Mouse (Mus musculus) stomach, postnatal 0 days (tissue): ENCODE results near the gene Tubg1. TPM values are rescaled to one million over a fixed set of nuclear protein-coding genes. Genes with fewer than 3 reads are reported as not detected.
A peak's percentile ranks its signal among the peaks of the same experiment; 100 is the strongest.

Experiments used
- ATAC-seq: fragments of 200-750 bp; cut with Nextera tagmentation; 2 replicates; pipeline ENCODE4 v1.8.0; 2017; ENCODE audit not compliant: low FRiP score, low TSS enrichment
- DNase-seq: peaks from one replicate; pipeline ENCODE4 v3.0.0-alpha.2; 2016; ENCODE audit warnings: low spot score
- H3K27ac ChIP-seq: fragments of 300-500 bp; sonication (generic); replicated peaks from 2 replicates; pipeline ENCODE4 v1.5.1; 2014; ENCODE audit warnings: mild to moderate bottlenecking, control low read depth
- H3K27me3 ChIP-seq: fragments of 300-500 bp; sonication (generic); 2 replicates; pipeline ENCODE4 v1.6.1; 2014; ENCODE audit warnings: low read length; ENCODE audit not compliant: control insufficient read depth, insufficient read depth
- H3K36me3 ChIP-seq: fragments of 300-500 bp; sonication (generic); 2 replicates; pipeline ENCODE4 v1.6.1; 2014; ENCODE audit warnings: low read length, mixed read lengths; ENCODE audit not compliant: control insufficient read depth, insufficient read depth
- H3K4me1 ChIP-seq: fragments of 300-500 bp; sonication (generic); replicated peaks from 2 replicates; pipeline ENCODE4 v1.6.1; 2014; ENCODE audit warnings: antibody characterized with exemption; ENCODE audit not compliant: control insufficient read depth, insufficient read depth
- H3K4me2 ChIP-seq: fragments of 300-500 bp; sonication (generic); replicated peaks from 2 replicates; pipeline ENCODE4 v1.6.1; 2014; ENCODE audit warnings: low read depth, mild to moderate bottlenecking, control low read depth, moderate library complexity
- H3K4me3 ChIP-seq: fragments of 300-500 bp; sonication (generic); 2 replicates; pipeline ENCODE4 v1.5.1; 2014; ENCODE audit warnings: low read depth, low read length, control low read depth
- H3K9ac ChIP-seq: fragments of 300-500 bp; sonication (generic); 2 replicates; pipeline ENCODE4 v1.6.1; 2014; ENCODE audit warnings: mild to moderate bottlenecking, low read length, control low read depth, mixed read lengths
- H3K9me3 ChIP-seq: fragments of 300-500 bp; sonication (generic); 2 replicates; pipeline ENCODE4 v1.6.1; 2016; ENCODE audit warnings: low read length; ENCODE audit not compliant: control insufficient read depth
- CTCF ChIP-seq: IDR thresholded peaks from 2 replicates; pipeline ENCODE4 v1.5.1; 2016; ENCODE audit warnings: antibody characterized with exemption, low read depth, mild to moderate bottlenecking, moderate library complexity
- EP300 ChIP-seq: optimal IDR thresholded peaks from 2 replicates; pipeline ENCODE3; 2016; ENCODE audit warnings: antibody characterized with exemption
- WGBS: fragments of 180-500 bp; shearing (Covaris S2); extraction: QIAGEN DNeasy Blood & Tissue Kit; methylation state at CpG from one replicate; pipeline ENCODE4 v1.1.7; 2014; 5-methylcytosine and 5-hydroxymethylcytosine counted together
- polyA plus RNA-seq: library from polyadenylated mRNA; unstranded; fragments of >200 nt; fragmentation: Nextera tagmentation; extraction: Ambion mirVana; gene quantifications from 2 replicates; pipeline ENCODE4 v1.2.1, GENCODE M21; 2015

Gene Tubg1
- polyA plus RNA-seq, 1 experiment from 2014 or later = 29.8 TPM

DNA sequence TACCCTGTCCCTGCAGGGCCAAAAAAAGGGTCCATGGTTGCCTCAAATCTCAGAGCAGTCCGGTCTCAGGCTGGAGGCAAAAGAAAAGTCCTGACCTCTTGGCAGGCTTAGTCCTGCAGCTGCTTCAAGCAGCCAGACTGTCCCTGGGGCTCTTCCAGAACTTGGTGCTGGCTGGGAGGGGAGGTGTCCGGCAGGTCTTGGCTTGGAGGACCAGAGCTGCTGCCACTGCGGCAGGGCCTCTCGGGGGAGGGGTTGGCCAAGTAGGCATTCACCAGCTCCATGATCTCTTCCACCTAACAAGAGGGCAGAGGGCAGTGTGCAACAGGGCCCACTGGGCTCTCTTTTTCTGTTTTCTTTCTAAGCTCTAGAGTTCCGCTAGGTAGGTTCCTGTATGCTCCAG is 43.0 kb downstream of the Tubg1 start:
- ATAC-seq (no peak), DNase-seq (no peak)
- no peak overlapping the region for H3K9ac ChIP-seq
- H3K27me3 ChIP-seq = no peaks in the 10 kb centered on the region
- no peak overlapping the region for H3K4me3 ChIP-seq
- no peaks in the 10 kb centered on the region for H3K9me3 ChIP-seq
- H3K36me3 ChIP-seq = peaks cover 41% of the 10 kb centered on the region
- TF ChIP-seq CTCF (no peak), EP300 (no peak)
- no peaks in the 10 kb centered on the region; the same call in 1 of the 2 replicates for H3K4me1 ChIP-seq
- 39% methylated on average over 5 of the region's 5 CpGs for WGBS
- peak overlapping the region; percentile 35; the same call in 1 of the 2 replicates for H3K27ac ChIP-seq
- H3K4me2 ChIP-seq = no peak overlapping the region

DNA sequence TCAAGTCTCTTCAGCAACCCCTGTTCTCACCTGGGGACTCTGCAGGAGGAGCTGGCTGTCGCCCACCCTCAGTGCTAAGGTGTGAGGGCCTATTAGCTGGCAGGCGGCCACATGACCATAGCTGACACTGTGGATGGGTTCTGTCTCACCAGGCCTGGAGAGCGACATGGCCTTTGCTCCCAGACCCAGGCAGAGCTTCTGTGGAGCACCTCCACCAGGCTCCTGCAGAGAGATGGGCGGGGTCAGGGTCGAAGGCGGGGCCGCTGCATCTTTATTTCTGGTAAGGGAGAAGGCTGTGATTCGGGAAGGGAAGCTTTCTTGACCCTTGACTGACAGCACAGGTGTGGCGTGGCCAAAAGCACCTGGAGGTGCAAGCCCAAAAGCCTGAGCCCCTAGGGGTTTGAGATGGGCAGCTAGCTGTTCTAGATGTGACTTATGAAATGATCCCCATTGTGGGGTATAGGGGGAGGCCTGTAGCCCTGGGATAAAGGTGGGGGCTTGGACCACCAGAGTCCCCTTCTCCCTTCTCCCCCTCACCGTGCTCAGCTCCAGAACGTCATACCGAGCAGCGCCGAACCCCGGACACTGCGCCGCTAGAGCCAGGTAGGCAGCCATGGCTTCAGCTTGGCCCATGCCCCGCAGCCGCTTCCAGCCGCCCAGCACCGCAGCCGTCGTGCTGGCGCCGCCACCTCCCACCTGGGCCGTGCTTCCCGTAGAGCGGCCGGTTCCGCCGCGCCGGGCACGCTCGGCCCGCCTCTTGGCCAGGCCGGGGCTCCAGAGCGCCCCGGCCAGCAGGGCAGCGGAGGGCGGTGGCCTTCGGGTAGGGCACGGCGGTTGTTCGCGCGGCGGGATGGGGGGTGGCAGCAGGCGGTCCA is 44.0 kb downstream of the Tubg1 start:
- peak overlapping the region; percentile 23; the same call in 1 of the 2 replicates for H3K4me3 ChIP-seq
- H3K9ac ChIP-seq = no peak overlapping the region
- no peaks in the 10 kb centered on the region for H3K27me3 ChIP-seq
- peak overlapping the region; percentile 42 for H3K4me2 ChIP-seq
- 54% methylated on average over 48 of the region's 49 CpGs for WGBS
- ATAC-seq (no peak), DNase-seq (no peak)
- TF ChIP-seq CTCF = no peak
- TF ChIP-seq EP300 = no peak
- H3K27ac ChIP-seq = peak overlapping the region; percentile 35; the same call in 1 of the 2 replicates
- H3K9me3 ChIP-seq = no peaks in the 10 kb centered on the region
- H3K4me1 ChIP-seq = no peaks in the 10 kb centered on the region; the same call in 1 of the 2 replicates
- peaks cover 45% of the 10 kb centered on the region for H3K36me3 ChIP-seq

DNA sequence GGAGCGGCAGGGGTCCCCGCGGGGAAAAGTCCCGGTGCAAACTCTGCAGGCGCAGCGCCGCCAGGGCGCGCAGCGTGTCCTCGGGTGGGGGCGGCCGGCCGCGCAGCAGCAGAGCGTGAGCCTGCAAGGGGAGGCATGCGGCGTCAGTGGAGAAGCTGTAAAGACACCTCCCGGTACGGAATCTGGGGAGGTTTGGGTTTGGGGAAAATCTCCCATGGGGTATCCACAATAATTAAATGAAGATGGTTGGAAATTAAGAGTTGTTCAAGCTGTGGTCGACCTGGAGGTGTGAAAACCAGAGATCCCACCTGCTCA is 44.6 kb downstream of the Tubg1 start:
- Histone ChIP-seq H3K4me2 (peak overlapping the region; percentile 42), H3K9ac (no peak overlapping the region), H3K4me1 (peaks cover 1% of the 10 kb centered on the region), H3K27me3 (no peaks in the 10 kb centered on the region), H3K36me3 (peaks cover 45% of the 10 kb centered on the region), H3K27ac (0 out of 2 replicates have a peak overlapping the region, but pooled peaks have one; percentile 8), H3K4me3 (peak overlapping the region; percentile 23; the same call in 1 of the 2 replicates), H3K9me3 (no peaks in the 10 kb centered on the region)
- DNase-seq (no peak), ATAC-seq (no peak)
- 48% methylated on average over 21 of the region's 21 CpGs for WGBS
- no peak for TF ChIP-seq EP300
- no peak for TF ChIP-seq CTCF

DNA sequence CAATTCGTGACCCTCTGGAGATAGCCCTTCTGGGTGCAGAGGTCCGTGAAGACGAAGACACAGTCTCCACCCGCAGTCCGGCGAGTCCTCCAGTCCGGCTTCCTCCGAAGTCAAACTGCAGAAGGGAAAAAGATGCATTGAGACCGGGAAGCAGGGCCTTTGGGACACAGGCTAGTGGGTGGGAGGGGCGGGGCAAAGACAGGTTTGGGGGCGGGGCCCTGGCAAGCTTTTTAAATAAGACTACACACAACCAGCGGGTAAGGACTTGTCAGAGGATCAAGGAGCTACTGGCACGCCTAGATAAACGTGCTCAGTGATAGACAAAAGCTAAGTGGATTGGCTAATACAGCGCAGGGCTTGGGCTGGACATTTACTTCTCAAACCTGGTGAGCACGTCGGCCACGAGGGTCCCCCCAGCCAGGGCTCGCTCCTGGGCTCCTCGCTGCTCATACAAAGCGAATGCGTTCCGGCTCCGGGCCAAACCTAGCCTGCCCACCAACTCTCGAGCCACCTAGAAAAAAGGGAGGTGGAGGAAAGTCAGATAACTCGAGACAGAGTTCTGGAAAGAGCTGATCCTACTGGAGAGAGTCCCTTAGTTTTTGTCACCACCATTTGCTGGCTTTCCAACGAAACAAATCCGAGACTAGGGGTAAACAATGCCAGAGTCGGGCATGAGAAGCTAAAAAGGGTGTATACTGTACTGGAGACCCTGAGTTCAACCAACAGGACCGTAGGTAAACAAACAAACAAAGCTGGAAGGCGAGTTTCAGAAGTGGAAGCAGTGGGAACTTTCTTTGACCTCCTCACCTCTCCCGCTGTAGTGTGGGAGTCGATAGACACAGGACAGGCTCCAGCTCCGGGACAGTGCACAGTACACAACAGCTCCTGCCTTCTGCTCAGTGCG is 45.2 kb downstream of the Tubg1 start:
- no peaks in the 10 kb centered on the region for H3K27me3 ChIP-seq
- H3K9ac ChIP-seq = no peak overlapping the region
- TF ChIP-seq EP300 (no peak), CTCF (no peak)
- peak overlapping the region; percentile 42 for H3K4me2 ChIP-seq
- H3K36me3 ChIP-seq = peaks cover 45% of the 10 kb centered on the region
- peaks cover 3% of the 10 kb centered on the region for H3K4me1 ChIP-seq
- DNase-seq = peak; percentile 68
- 0 out of 2 replicates have a peak, but pooled peaks have one; percentile 22 for ATAC-seq
- 46% methylated on average over 35 of the region's 35 CpGs for WGBS
- H3K27ac ChIP-seq = peak overlapping the region; percentile 81
- 0 out of 2 replicates have a peak overlapping the region, but pooled peaks have one; percentile 23 for H3K4me3 ChIP-seq
- no peaks in the 10 kb centered on the region for H3K9me3 ChIP-seq

DNA sequence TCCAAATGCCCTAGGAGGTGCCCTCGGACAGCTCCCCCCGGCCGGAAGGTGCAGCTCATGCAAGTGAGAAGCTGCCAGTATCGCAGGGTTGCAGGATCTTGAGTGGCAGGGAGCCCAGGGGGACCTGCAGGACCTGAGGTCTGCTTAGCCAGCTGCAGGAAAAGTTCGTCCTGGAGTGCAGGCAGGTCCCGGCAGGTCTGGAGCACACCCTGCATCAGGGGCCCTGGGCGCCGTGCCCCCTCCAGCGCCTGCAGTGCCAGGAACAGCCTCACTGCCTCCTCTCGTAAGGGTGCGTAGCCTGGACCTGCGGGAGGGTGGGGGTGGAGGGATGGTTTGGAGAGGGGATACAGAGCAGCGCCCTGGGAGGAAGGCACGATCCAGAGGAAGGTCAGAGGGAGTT is 46.6 kb downstream of the Tubg1 start:
- peak overlapping the region; percentile 36; the same call in 1 of the 2 replicates for H3K27ac ChIP-seq

More for the DNA sequence above, 46.6 kb downstream of the Tubg1 start:
- no peak overlapping the region for H3K4me3 ChIP-seq
- H3K4me1 ChIP-seq = peaks cover 3% of the 10 kb centered on the region
- WGBS = 75% methylated on average over 14 of the region's 14 CpGs
- ATAC-seq (no peak), DNase-seq (no peak)
- no peak overlapping the region for H3K4me2 ChIP-seq
- H3K9me3 ChIP-seq = no peaks in the 10 kb centered on the region
- no peaks in the 10 kb centered on the region for H3K27me3 ChIP-seq
- TF ChIP-seq EP300 (no peak), CTCF (no peak)
- peaks cover 45% of the 10 kb centered on the region for H3K36me3 ChIP-seq
- H3K9ac ChIP-seq = no peak overlapping the region
